Mouse (Mus musculus): ENCODE results near the gene Gtf2h1.
"Not testable (repeated sequence)": the region's sequence is repeated elsewhere in the genome, so short reads cannot be mapped to it uniquely, and the experiment has no call there.

Gtf2h1 gene

GRCm38 (mm10) chr7:46831693-46832092 is 35.8 kb downstream of the Gtf2h1 start:
- no peak for DNase-seq

GRCm38 (mm10) chr7:46832112-46832810 is 36.4 kb downstream of the Gtf2h1 start:
- DNase-seq: not testable (repeated sequence)

DNA sequence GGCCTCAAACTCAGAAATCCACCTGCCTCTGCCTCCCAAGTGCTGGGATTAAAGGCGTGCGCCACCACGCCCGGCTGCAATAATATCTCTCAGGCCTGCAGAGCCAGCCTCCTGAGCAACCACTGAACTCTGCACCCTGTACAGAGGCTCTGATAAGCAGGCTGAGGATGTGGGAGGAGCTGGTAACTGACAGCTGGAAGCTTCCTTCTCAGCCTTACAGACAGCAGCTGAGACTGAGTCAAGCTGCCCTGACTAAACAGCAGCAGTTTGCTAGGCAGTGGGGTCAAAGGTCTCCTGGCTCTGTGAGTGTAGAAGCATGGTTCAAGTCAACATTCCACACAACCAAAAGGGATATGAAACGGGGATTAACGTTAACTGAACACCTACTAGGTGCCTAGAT is 37.4 kb downstream of the Gtf2h1 start:
- no peak for DNase-seq

DNA sequence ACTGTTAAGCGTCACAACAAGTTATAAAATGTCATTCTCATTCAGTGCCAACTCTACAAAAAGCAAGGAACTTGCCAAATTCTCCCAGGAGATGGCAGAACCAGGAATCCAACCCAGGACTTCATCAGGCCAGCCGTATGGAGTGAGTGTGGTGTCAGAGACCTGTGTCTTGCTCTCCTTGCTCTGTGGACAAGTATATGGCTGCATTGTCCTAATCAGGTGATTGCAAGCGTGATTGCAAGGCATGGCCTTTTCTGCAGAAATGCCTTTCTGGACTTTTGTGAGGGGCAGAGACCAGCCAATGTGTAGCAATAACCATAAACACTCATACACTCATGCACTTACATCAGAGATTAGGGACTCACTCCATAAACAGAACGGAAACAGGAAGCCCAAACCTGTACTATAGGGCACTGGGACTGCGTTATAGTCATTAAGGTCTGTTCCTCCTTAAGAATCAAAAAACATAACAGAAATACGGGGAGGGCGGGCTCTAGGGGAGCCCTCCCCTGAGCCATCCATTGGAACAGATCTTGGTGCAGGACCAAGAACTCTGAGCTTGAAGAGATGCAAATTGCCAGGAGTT is 37.9 kb downstream of the Gtf2h1 start:
- DNase-seq: no peak

DNA sequence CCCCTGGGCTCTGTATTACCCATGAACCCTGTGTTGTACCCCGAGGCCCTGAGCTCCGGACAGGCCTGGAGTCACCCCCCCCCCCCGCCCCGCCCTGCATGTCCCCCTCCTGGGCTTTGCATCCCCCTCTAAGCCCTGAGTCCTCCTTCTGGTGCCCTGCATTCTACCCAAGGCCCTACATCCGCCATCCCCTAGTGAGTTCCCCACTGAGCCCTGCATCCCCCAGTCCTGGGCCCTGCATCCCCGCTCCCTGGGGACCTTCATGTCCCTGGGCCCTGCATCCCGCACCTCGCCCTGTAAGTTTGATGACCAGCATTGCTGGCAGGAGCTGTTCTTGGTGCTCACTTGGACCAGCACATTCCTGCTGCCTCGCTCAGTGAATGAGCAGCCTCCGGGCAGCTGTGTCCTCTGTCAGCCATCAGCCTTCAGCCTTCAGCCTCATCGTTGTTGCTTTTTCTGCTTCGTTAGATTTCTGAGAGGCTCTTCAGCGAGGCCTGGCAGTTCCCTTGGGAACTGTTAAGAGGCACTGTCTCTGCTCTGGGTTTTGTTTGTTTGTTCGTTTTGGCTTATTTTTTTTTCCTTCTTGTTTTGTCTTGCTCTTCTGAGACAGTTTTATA is 39.2 kb downstream of the Gtf2h1 start:
- no peak for DNase-seq

DNA sequence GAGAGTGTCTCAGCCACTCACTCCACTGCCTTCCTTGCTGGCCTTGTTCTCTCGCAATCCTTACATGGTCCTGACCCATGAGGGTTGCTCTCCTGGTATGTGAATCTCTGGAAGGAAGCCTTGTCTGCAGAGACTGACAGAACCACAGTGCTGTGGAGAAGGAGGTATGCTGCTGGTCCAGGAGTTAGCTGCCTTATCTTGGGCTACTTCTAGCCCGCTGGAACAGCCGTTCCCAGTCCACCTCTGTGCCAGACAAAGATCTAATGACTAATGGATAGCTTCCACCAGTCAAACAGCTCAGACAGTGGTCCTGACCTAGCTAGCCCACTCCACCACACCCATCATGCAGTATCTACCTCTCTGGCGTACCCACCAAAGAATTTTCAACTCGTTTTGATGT is 40.5 kb downstream of the Gtf2h1 start:
- no peak for DNase-seq

- no peak for DNase-seq
Observed at GRCm38 (mm10) chr7:46837073-46837472, 41.2 kb downstream of the Gtf2h1 start.

DNA sequence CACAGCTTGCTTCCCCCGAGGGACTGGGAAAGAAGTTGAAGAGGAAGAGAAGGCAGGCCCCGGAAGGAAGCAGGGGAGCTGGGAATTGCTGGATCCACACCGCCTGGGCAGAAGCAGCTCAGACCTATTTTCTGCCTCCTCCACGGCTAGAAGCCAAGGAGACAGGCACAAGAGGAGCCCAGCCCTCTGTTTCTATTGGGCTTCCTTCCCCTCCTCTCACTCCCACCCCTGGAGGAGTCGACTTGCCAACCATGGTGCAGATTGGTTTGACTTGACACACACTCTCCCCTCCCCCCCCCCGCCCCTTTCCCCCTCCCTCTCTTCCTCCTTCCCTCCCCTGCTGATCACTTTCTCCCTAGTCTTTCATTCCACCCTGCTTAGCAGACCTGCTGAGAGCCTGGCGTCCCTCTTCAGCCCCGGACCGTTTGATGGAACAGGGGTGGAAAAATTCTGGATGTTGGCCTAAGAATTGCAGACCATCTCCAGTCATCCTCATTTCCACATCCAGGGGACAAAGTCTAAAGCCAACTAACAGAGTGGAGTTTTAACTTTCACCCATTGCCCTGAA is 42.3 kb downstream of the Gtf2h1 start:
- peak; percentile 35 for DNase-seq

DNA sequence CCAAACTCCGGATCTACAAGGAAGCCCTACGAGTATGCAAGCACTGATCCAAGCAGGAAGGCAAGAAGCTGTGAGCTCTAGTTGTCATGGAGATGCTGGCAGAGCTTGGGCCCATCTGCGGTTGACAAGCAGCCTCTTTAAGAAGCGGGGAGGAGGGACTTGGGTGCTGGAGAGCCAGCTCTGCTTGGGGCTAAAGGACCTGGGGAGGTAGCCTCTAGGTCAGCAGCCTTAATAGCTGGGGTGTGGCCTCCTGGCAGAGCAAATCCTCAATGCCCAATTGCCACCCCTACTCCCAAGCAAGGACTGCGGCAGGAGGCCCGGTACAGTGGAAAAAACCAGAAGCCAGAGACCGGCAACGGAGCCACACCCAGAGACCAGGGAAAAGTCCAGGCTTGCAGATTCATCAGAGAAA is 43.0 kb downstream of the Gtf2h1 start:
- peak; percentile 71 for DNase-seq

DNA sequence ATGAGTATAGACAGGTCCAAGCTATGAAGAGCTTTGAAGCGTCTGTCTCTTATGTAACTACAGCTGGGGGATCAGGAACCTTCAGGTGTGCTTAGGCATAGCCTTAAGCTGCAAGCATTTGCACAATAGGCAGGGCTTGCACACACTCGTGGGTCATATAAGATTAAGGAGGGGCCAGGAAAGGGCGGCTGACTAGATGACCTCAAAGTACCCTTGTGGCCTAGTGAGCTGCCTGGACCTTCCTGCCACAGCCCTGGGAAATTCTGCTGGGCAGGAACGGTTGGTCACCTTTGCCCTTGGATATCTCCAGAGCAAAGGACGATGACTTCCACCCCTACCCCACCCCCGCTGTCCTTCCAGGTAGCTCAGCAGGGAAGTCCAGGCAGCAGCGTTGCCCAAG is 43.5 kb downstream of the Gtf2h1 start:
- no peak for DNase-seq

DNA sequence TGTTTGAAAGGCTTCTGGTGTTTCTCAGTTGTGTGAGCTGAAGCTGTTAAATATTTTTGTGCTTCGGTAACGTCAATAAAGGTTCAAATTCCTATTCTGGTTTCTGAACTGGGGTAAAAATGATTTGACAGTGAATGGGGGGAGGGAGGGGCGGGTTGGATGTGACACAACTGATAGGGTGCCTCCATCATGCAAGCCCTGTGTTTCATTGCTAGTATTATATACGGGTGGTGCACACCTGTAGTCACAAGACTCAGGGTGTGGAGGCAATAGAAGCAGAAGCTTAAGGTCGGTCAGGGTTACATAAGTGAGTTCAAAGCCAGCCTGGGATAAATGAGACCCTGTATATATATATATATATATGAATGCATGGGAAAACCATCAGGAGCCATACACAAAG is 44.0 kb downstream of the Gtf2h1 start:
- no peak for DNase-seq

DNA sequence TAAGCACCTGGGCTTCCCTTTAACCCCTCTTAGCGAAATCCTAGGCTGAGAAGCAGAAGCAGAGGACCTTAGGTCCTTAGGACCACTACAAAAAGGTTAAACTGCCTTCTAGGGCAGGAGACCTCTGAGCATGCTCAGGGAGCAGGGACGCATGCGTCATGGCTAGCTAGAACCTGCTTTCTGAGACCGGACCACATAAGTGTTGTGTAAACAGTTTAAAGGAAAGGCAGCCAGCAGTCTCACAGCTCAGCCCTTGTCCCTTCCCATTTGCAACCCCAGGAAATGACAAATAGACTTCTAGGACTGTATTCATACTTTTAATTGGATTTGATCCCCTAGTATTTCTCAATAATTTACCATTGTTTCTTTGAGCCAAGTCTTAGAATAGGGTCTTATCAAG is 44.4 kb downstream of the Gtf2h1 start:
- DNase-seq: no peak

GRCm38 (mm10) chr7:46840787-46841525 is 45.1 kb downstream of the Gtf2h1 start, which contains the start of gene Ldha:
Gene Ldha, plus strand, starts transcription at chr7:46841475.
- DNase-seq: no peak

DNA sequence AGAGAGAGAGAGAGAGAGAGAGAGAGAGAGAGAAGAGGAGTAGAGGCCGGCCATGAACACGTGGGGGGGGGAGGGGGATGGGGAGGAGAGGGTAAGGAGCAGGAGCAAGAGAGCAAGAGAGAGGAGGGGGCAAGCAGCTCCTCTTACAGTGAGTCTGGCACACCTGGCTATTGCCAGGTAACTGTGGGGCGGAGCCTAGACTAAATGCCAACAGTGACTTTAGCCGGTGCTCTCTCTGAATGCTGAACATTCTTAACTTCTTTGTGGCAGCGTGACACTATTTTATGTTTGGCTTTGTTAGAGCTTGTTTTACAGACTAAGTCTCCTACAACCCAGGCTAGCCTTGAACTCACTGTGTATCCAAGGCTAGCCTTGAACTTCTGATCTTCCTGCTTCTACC is 46.4 kb downstream of the Gtf2h1 start:
- DNase-seq: no peak

- DNase-seq: no peak
Observed at GRCm38 (mm10) chr7:46843576-46843975, 47.7 kb downstream of the Gtf2h1 start.

- peak; percentile 97 for DNase-seq
Observed at GRCm38 (mm10) chr7:46845211-46845977, 49.5 kb downstream of the Gtf2h1 start.

DNA sequence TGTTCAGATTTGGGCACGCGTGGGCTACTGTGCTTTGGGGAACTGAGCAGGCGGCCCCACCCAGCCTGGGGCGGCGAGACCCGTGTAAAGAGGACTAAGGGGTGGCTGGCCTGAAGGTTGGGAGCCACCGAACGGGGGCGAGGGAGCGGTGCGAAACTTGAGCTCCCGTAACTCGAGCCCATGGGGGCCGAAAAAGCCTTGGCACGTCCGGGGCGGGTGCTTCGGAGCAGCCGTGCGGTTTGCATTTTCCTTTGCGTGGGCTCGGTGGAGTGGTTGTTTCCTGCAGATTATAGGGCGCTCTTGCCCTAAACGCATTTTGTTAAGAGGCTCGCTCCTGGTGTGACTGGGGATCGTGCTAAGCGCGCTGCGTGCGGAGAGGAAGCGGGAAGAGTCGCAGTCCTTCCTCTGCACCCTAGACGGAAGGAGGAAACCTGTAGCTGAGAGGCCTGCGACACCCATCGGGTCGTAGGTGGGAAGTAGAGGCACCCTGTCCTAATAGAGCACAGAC is 50.1 kb downstream of the Gtf2h1 start:
- DNase-seq: peak; percentile 21

- peak; percentile 53 for DNase-seq
Observed at GRCm38 (mm10) chr7:46846486-46847244, 50.8 kb downstream of the Gtf2h1 start.

- no peak for DNase-seq
Observed at GRCm38 (mm10) chr7:46849287-46849686, 53.4 kb downstream of the Gtf2h1 start.

DNA sequence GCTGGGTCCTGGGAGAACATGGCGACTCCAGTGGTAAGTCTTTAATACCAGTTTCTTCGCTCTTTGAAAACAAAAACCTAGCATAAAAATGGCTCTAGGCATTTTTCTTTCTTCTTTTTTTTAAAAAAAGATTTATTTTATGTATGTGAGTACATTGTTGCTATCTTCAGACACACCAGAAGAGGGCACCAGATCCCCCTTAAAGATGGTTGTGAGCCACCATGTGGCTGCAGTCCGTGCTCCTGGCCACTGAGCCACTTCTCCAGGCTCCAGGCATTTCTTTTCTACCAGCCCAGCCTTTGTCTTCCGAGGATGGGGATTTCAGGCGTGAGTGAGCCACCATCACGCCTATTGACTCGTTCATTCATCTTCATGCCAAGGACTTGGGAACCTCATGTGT is 55.1 kb downstream of the Gtf2h1 start:
- DNase-seq: no peak

GRCm38 (mm10) chr7:46852666-46853065 is 56.8 kb downstream of the Gtf2h1 start:
- no peak for DNase-seq
